Mouse (Mus musculus): ENCODE results near the gene Mettl7a3. TPM values are rescaled to one million over a fixed set of nuclear protein-coding genes. Genes with fewer than 3 reads are reported as not detected.
"Not testable (repeated sequence)": the region's sequence is repeated elsewhere in the genome, so short reads cannot be mapped to it uniquely, and the experiment has no call there.

The Mettl7a3 gene
- polyA plus RNA-seq, 1 experiment from 2014 or later, result 0.19 TPM

DNA sequence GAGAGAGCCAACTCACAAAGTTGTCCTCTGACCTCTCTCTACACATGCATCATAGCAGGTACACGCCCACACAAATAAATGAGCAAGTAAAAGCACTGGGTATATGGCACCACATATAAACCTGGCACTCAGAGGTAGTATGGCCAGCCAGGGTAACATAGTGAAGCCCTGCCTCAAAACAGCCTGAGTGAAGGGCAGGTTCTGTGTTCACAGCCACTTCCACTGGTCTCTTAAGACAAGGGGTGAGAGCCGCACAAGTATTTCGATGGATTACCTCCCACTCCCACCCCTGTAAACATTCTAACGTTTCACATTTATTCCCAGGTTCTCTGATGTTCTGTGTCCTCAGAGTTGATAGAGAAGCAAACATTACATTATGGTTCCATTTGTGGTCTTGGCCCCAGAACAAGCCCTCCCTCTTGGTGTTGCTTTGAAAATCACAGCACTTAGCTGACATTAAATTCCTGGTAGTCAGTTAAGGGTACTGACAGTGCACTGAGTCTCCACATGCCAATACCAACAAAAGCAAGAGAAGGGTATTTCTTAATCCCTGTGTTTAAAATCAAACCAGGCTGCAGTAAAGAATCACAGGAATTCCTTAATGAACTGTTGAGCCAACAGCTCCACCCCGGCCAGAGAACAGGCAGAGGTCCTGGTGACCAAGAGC, 6.7 kb downstream of the Mettl7a3 start:
- H3K4me1 ChIP-seq (replicated peaks; ENCODE audit: control insufficient read depth, insufficient read depth, low read length); H3K27ac ChIP-seq (ENCODE audit: low read depth, low read length); H3K36me3 ChIP-seq (ENCODE audit: control insufficient read depth, insufficient read depth, low read length); DNase-seq (ENCODE audit: low spot score); ATAC-seq (ENCODE audit: low FRiP score); H3K4me3 ChIP-seq (ENCODE audit: low read depth, low read length); H3K9me3 ChIP-seq (ENCODE audit: control insufficient read depth, low read length); H3K27me3 ChIP-seq (ENCODE audit: control insufficient read depth, insufficient read depth, low read length); H3K9ac ChIP-seq (ENCODE audit: low read depth, low read length); H3K4me2 ChIP-seq (replicated peaks; ENCODE audit: low read depth, low read length): not testable (repeated sequence)
- WGBS, result 75% methylated on average over 4 of the region's 5 CpGs

DNA sequence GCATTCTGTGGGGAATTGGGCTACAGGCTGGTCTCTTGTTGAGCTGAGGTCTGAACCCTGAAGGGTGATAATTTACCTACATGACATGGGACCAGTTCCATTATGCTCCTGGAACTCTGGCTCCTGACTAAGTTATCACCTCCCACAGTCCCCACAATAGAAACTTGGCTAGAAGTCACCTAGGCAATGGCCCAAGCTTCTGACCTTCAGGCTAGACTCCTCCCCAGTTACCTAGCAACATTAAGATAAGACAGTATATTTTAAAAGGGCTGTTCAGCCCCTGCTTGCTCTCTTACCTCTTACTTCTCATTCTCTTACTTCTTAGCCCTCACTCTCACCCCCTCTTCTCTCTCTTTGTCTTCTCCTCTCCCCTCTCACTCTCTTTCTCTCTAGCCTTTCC, 10.8 kb downstream of the Mettl7a3 start:
- no peak overlapping the region for H3K27ac ChIP-seq (ENCODE audit: low read depth, low read length)
- no peaks in the 10 kb centered on the region for H3K27me3 ChIP-seq (ENCODE audit: control insufficient read depth, insufficient read depth, low read length)
- H3K36me3 ChIP-seq (ENCODE audit: control insufficient read depth, insufficient read depth, low read length), result no peaks in the 10 kb centered on the region
- H3K9me3 ChIP-seq (ENCODE audit: control insufficient read depth, low read length), result no peaks in the 10 kb centered on the region
- ATAC-seq (ENCODE audit: low FRiP score), result no peak
- H3K9ac ChIP-seq (ENCODE audit: low read depth, low read length), result no peak overlapping the region
- H3K4me2 ChIP-seq (replicated peaks; ENCODE audit: low read depth, low read length), result no peak overlapping the region
- no peak for DNase-seq (ENCODE audit: low spot score)
- H3K4me1 ChIP-seq (replicated peaks; ENCODE audit: control insufficient read depth, insufficient read depth, low read length), result no peaks in the 10 kb centered on the region
- no peak overlapping the region for H3K4me3 ChIP-seq (ENCODE audit: low read depth, low read length)

DNA sequence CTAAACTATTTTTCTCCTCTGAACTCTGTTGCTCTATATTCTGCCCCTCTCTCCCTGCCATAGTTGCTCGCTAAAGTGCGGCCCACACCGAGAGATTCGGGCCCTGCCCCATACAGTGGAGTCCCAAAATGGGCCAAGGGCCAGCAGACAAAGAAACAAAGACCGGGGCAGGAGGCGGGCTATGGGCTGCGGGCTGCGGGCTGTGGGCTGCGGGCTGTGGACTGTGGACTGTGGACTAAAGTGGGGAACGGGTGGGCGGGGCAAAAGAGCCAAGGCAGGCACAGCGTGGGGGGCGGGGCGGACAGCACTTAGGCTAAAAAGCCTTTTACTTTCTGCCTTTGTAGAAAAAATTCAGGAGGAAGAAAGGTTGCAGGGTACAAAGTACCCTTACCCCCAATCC, 12.0 kb downstream of the Mettl7a3 start:
- H3K4me1 ChIP-seq (replicated peaks; ENCODE audit: control insufficient read depth, insufficient read depth, low read length), result no peaks in the 10 kb centered on the region
- H3K36me3 ChIP-seq (ENCODE audit: control insufficient read depth, insufficient read depth, low read length), result no peaks in the 10 kb centered on the region
- no peaks in the 10 kb centered on the region for H3K27me3 ChIP-seq (ENCODE audit: control insufficient read depth, insufficient read depth, low read length)
- DNase-seq (ENCODE audit: low spot score) (no peak), ATAC-seq (ENCODE audit: low FRiP score) (no peak)
- no peak overlapping the region for H3K4me2 ChIP-seq (replicated peaks; ENCODE audit: low read depth, low read length)
- no peak overlapping the region for H3K9ac ChIP-seq (ENCODE audit: low read depth, low read length)
- WGBS, result 70% methylated on average over 14 of the region's 14 CpGs
- H3K9me3 ChIP-seq (ENCODE audit: control insufficient read depth, low read length), result no peaks in the 10 kb centered on the region
- no peak overlapping the region for H3K4me3 ChIP-seq (ENCODE audit: low read depth, low read length)
- H3K27ac ChIP-seq (ENCODE audit: low read depth, low read length), result no peak overlapping the region; the same call in 1 of the 2 replicates

DNA sequence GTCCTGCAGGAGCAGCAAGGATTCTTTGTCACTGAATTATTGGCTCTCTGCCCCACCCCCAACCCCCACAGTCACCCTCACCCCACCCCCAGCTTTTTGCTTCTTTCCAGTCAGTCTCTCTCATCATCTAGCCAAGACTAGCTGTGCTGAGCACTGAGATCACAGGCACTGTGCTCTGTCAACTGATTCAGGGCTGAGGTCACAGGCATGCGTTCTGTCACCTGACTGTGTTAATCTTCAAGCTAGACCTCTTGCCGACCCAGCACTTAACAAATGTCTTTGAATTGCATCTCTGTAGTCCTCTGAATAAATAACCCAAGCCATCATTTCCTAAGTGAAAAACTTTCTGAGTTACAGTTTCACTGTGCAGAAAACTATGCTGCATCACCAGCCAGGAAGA, 14.8 kb downstream of the Mettl7a3 start:
- Histone ChIP-seq H3K4me1 (replicated peaks; ENCODE audit: control insufficient read depth, insufficient read depth, low read length) (no peaks in the 10 kb centered on the region), H3K27ac (ENCODE audit: low read depth, low read length) (no peak overlapping the region)

DNA sequence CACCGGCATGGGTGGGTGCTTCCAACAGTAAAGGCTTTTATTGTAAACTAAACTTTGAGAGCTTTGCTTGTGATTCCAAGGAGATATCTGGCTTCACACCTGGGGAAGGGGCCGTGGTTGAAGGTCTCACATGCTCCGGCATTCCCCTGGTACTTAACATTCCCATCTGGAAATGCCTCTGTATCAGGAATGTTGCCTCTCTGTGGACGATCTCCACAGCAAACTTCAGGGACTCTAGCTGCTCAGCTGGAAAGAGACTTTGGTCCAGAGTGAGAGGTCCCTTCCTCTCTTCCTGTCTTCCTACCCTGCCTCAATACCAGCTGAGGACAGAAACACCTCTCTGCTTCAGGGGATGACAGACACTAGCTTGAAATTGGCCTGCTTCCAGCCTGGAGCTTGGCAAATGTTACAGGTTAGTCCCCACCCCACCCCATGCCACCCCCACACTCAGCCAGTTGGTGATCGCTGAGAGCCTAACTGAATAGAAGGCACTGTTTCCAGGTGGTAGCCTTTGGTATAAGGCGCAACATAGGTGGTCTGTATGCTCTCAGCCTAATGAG, 16.9 kb downstream of the Mettl7a3 start:
- DNase-seq (ENCODE audit: low spot score) (no peak), ATAC-seq (ENCODE audit: low FRiP score) (no peak)
- no peaks in the 10 kb centered on the region for H3K9me3 ChIP-seq (ENCODE audit: control insufficient read depth, low read length)
- H3K36me3 ChIP-seq (ENCODE audit: control insufficient read depth, insufficient read depth, low read length), result no peaks in the 10 kb centered on the region
- H3K4me1 ChIP-seq (replicated peaks; ENCODE audit: control insufficient read depth, insufficient read depth, low read length), result no peaks in the 10 kb centered on the region
- no peak overlapping the region for H3K4me2 ChIP-seq (replicated peaks; ENCODE audit: low read depth, low read length)
- 71% methylated on average over 6 of the region's 6 CpGs for WGBS
- H3K9ac ChIP-seq (ENCODE audit: low read depth, low read length), result no peak overlapping the region
- no peak overlapping the region for H3K4me3 ChIP-seq (ENCODE audit: low read depth, low read length)
- no peak overlapping the region for H3K27ac ChIP-seq (ENCODE audit: low read depth, low read length)
- no peaks in the 10 kb centered on the region for H3K27me3 ChIP-seq (ENCODE audit: control insufficient read depth, insufficient read depth, low read length)

More for the DNA sequence above, 14.8 kb downstream of the Mettl7a3 start:
- WGBS, result 62% methylated on average over 2 of the region's 2 CpGs
- H3K9ac ChIP-seq (ENCODE audit: low read depth, low read length), result no peak overlapping the region
- H3K27me3 ChIP-seq (ENCODE audit: control insufficient read depth, insufficient read depth, low read length), result no peaks in the 10 kb centered on the region
- no peaks in the 10 kb centered on the region for H3K9me3 ChIP-seq (ENCODE audit: control insufficient read depth, low read length)
- H3K36me3 ChIP-seq (ENCODE audit: control insufficient read depth, insufficient read depth, low read length), result no peaks in the 10 kb centered on the region
- H3K4me2 ChIP-seq (replicated peaks; ENCODE audit: low read depth, low read length), result no peak overlapping the region
- no peak for DNase-seq (ENCODE audit: low spot score)
- no peak for ATAC-seq (ENCODE audit: low FRiP score)
- no peak overlapping the region for H3K4me3 ChIP-seq (ENCODE audit: low read depth, low read length)

DNA sequence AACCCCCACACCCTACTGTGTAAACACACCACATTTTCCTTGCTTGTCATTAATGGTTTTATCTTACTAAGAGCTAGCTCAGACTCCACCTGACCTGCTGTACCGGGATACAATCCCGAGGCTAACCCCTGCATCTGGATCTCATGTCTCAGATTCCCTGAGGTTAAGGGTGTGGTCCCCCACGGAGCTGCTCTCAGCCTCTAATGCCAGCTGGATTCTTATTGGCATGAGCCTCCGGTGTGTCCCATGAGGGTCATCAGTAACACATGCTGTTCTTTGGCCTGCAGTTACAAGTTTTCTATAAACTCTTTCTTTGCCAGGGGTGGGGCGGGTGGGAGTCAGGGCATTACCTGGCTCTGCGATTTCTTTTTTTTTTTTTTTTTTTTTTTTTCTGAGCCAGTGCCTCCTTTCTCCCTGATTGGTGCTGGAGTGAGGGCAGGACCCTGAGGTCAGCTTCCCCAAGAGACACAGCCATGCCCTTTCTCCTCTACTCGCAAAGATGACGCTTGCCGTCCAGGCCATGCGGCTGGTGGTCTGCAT, 18.1 kb downstream of the Mettl7a3 start, which contains the start of the genes Methig1 and Mettl7a2:
Gene Methig1 (plus strand): TSS at position 439 of the 540 bp plus-strand sequence.
Gene Mettl7a2 (plus strand): TSS at position 490 of the 540 bp plus-strand sequence.
- WGBS, result 83% methylated on average over 10 of the region's 10 CpGs
- ATAC-seq (ENCODE audit: low FRiP score), result no peak
- no peak within 1 kb of the TSS for H3K27ac ChIP-seq (ENCODE audit: low read depth, low read length)

DNA sequence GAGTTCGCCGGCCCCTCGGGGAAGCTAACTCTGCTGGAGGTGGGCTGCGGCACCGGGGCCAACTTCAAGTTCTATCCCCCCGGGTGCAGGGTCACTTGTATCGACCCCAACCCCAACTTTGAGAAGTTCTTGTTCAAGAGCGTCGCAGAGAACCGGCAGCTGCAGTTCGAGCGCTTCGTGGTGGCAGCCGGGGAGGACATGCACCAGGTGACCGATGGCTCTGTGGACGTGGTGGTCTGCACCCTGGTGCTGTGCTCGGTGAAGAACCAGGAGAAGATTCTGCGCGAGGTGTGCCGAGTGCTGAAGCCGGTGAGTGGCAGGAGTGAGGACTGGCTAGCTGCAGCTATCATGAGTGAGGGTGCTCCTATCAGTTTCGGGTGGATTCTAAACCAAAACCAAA, 18.7 kb downstream of the Mettl7a3 start:
- not testable (repeated sequence) for ATAC-seq (ENCODE audit: low FRiP score); H3K4me2 ChIP-seq (replicated peaks; ENCODE audit: low read depth, low read length); H3K9me3 ChIP-seq (ENCODE audit: control insufficient read depth, low read length); H3K4me1 ChIP-seq (replicated peaks; ENCODE audit: control insufficient read depth, insufficient read depth, low read length); H3K27ac ChIP-seq (ENCODE audit: low read depth, low read length); H3K36me3 ChIP-seq (ENCODE audit: control insufficient read depth, insufficient read depth, low read length); H3K9ac ChIP-seq (ENCODE audit: low read depth, low read length); DNase-seq (ENCODE audit: low spot score); H3K27me3 ChIP-seq (ENCODE audit: control insufficient read depth, insufficient read depth, low read length); H3K4me3 ChIP-seq (ENCODE audit: low read depth, low read length)
- WGBS, result 88% methylated on average over 11 of the region's 22 CpGs

More for the DNA sequence above, 18.1 kb downstream of the Mettl7a3 start, which contains the start of the genes Methig1 and Mettl7a2:
- H3K4me2 ChIP-seq (replicated peaks; ENCODE audit: low read depth, low read length), result no peak within 1 kb of the TSS
- no peak for DNase-seq (ENCODE audit: low spot score)
- no peaks in the 10 kb centered on the region for H3K4me1 ChIP-seq (replicated peaks; ENCODE audit: control insufficient read depth, insufficient read depth, low read length)
- no peaks in the 10 kb centered on the region for H3K36me3 ChIP-seq (ENCODE audit: control insufficient read depth, insufficient read depth, low read length)
- H3K9ac ChIP-seq (ENCODE audit: low read depth, low read length), result no peak within 1 kb of the TSS
- H3K4me3 ChIP-seq (ENCODE audit: low read depth, low read length), result no peak within 1 kb of the TSS
- H3K9me3 ChIP-seq (ENCODE audit: control insufficient read depth, low read length), result no peaks in the 10 kb centered on the region
- no peaks in the 10 kb centered on the region for H3K27me3 ChIP-seq (ENCODE audit: control insufficient read depth, insufficient read depth, low read length)

DNA sequence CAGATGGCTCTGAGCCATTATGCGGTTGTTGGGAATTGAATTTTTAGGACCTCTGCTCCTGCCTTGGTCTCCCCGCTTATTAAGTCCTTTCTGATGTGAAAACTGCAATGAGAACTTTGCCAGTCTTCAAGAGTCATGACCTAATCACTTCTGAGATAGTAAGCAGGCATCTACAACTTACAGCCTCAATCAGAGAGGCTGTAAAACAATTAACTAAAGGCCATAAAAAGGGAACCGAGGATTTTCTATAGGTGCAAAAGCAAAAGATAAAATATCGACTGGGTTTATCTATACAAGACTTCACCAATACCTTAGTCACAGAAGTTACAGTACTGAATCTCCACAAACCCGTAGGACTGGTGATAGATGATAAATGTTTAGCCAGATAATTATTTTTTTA, 21.1 kb downstream of the Mettl7a3 start:
- Histone ChIP-seq H3K27me3 (ENCODE audit: control insufficient read depth, insufficient read depth, low read length) (no peaks in the 10 kb centered on the region), H3K4me2 (replicated peaks; ENCODE audit: low read depth, low read length) (no peak overlapping the region), H3K9me3 (ENCODE audit: control insufficient read depth, low read length) (no peaks in the 10 kb centered on the region), H3K27ac (ENCODE audit: low read depth, low read length) (no peak overlapping the region), H3K4me3 (ENCODE audit: low read depth, low read length) (no peak overlapping the region), H3K4me1 (replicated peaks; ENCODE audit: control insufficient read depth, insufficient read depth, low read length) (no peaks in the 10 kb centered on the region), H3K36me3 (ENCODE audit: control insufficient read depth, insufficient read depth, low read length) (no peaks in the 10 kb centered on the region), H3K9ac (ENCODE audit: low read depth, low read length) (no peak overlapping the region)
- DNase-seq (ENCODE audit: low spot score) (no peak), ATAC-seq (ENCODE audit: low FRiP score) (no peak)
- WGBS, result 89% methylated on average over 5 of the region's 5 CpGs

DNA sequence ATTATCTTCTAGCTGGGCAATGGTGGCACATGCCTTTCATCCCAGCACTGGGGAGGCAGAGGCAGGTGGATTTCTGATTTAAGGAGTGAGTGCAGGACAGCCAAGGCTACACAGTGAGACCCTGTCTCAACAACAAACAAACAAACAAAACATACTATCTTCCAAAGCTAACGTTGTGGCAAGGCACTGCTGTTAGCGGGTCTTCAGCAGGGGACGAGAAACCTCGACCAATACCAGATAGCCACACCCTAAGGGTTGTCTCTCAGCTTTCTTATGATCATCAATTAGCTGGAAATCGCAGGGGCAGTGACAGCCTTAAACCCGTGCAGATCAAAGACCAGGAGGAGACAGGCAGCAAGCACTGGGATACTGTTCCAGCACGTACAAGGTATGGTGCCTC, 29.5 kb downstream of the Mettl7a3 start, which contains the start of gene Higd1c:
Gene Higd1c (plus strand): TSS at position 301 of the 400 bp plus-strand sequence.
- H3K4me1 ChIP-seq (replicated peaks; ENCODE audit: control insufficient read depth, insufficient read depth, low read length), result no peaks in the 10 kb centered on the region
- no peaks in the 10 kb centered on the region for H3K9me3 ChIP-seq (ENCODE audit: control insufficient read depth, low read length)
- no peaks in the 10 kb centered on the region for H3K27me3 ChIP-seq (ENCODE audit: control insufficient read depth, insufficient read depth, low read length)
- H3K36me3 ChIP-seq (ENCODE audit: control insufficient read depth, insufficient read depth, low read length), result no peaks in the 10 kb centered on the region
- no peak within 1 kb of the TSS for H3K9ac ChIP-seq (ENCODE audit: low read depth, low read length)
- no peak for DNase-seq (ENCODE audit: low spot score)
- WGBS, result 85% methylated on average over 7 of the region's 7 CpGs
- H3K4me2 ChIP-seq (replicated peaks; ENCODE audit: low read depth, low read length), result no peak within 1 kb of the TSS
- no peak for ATAC-seq (ENCODE audit: low FRiP score)
- H3K27ac ChIP-seq (ENCODE audit: low read depth, low read length), result no peak within 1 kb of the TSS
- H3K4me3 ChIP-seq (ENCODE audit: low read depth, low read length), result no peak within 1 kb of the TSS

Data from hindbrain, embryonic 11.5 days (tissue).